13 mouse cellular contexts compared by ENCODE assay signal in genomic region chr11:69406282-69406681, GRCm38 (mm10). TPM values are rescaled to one million over a fixed set of nuclear protein-coding genes. Genes with fewer than 3 reads are reported as not detected.
DNase-seq lines count a peak whose midpoint lies in the region.
"Had no signal": no experiment of that assay in that cellular context is flagged by ENCODE, and none has a peak within 500 bp of the region (broad histone marks: within the 10 kb centered on the region; RNA-seq: fewer than 3 reads in every experiment).

No protein-coding gene starts in this region.

- peak; percentile 31 for DNase-seq in cerebellum, adult 8-10 months
- DNase-seq in cerebellum, adult 11 months, result no peak
- DNase-seq in heart, adult 11 months, result peak; percentile 93
- no peak for DNase-seq in heart, postnatal 4 days
- DNase-seq in right cerebral cortex, postnatal 10 days (ENCODE audit: low spot score in 2 of 2), result peak; percentile 29 to 46
- DNase-seq in right cerebral cortex, postnatal 25 days, result no peak
- DNase-seq in B cell, adult 2 months, result no peak
- DNase-seq: adrenal gland, postnatal 10 days; kidney, postnatal 4 days; lung, adult 2 months; midbrain, embryonic 14.5 days; right cerebral cortex, adult 18-20 months had no signal

RNA-seq across cellular contexts. Expression of gene Kdm6b, which starts 7.2 kb away (rescaled TPM):
- total RNA-seq in heart, postnatal 4 days (2021), result 10 to 100 TPM; 48.3 to 49.7 TPM

RNA-seq across cellular contexts. Expression of gene Tmem88, which starts 8.2 kb away (rescaled TPM):
- total RNA-seq in heart, postnatal 4 days (2021), result 10 to 100 TPM; 37.1 to 38.3 TPM
- total RNA-seq: granulocyte monocyte progenitor cell, adult 5-6 weeks had no signal

RNA-seq across cellular contexts. Expression of gene Cyb5d1, which starts 10.9 kb away (rescaled TPM):
- total RNA-seq in heart, postnatal 4 days (2021), result 10 to 100 TPM; 21.3 to 22.1 TPM

RNA-seq across cellular contexts. Expression of gene Naa38, which starts 11.0 kb away (rescaled TPM):
- 100 to 1,000 TPM in 1 of 2 experiments, 10 to 100 TPM in 1; 92.3 to 101 TPM for total RNA-seq in heart, postnatal 4 days (2021)

RNA-seq across cellular contexts. Expression of gene Chd3, which starts 37.1 kb away (rescaled TPM):
- total RNA-seq in heart, postnatal 4 days (2021), result 10 to 100 TPM; 75.3 to 76.7 TPM

Comparison
In these comparisons a context has a peak if more than half of its experiments do, and no peak if none do; other contexts are left out.
1. DNase-seq: peak in cerebellum, adult 8-10 months (single experiment), heart, adult 11 months (single experiment) and right cerebral cortex, postnatal 10 days (2 of 2); none in cerebellum, adult 11 months (single experiment), heart, postnatal 4 days (single experiment), right cerebral cortex, postnatal 25 days (single experiment) and B cell, adult 2 months (0 of 2).